Mouse (Mus musculus) limb, embryonic 15.5 days (tissue): ENCODE results near the gene Gsc. TPM values are rescaled to one million over a fixed set of nuclear protein-coding genes. Genes with fewer than 3 reads are reported as not detected.

Source experiments
- ATAC-seq: fragments of 200-750 bp; cut with Nextera tagmentation; 2 replicates; pipeline ENCODE4 v1.8.0; 2017; ENCODE audit warnings: low read depth, moderate TSS enrichment; ENCODE audit not compliant: insufficient number of reproducible peaks, low FRiP score, low TSS enrichment
- H3K27ac ChIP-seq: fragments of 300-500 bp; sonication (generic); 2 replicates; pipeline ENCODE4 v1.5.1; 2015; ENCODE audit warnings: moderate library complexity, mild to moderate bottlenecking, inconsistent platforms
- H3K27me3 ChIP-seq: fragments of 300-500 bp; sonication (generic); 2 replicates; pipeline ENCODE4 v1.6.1; 2015; ENCODE audit warnings: inconsistent platforms
- H3K36me3 ChIP-seq: fragments of 300-500 bp; sonication (generic); 2 replicates; pipeline ENCODE4 v1.6.1; 2015; ENCODE audit warnings: inconsistent platforms
- H3K4me1 ChIP-seq: fragments of 300-500 bp; sonication (generic); 2 replicates; pipeline ENCODE4 v1.6.1; 2015; ENCODE audit warnings: inconsistent platforms
- H3K4me2 ChIP-seq: fragments of 300-500 bp; sonication (generic); 2 replicates; pipeline ENCODE4 v1.6.1; 2015; ENCODE audit warnings: mild to moderate bottlenecking, inconsistent platforms
- H3K4me3 ChIP-seq: fragments of 300-500 bp; sonication (generic); 2 replicates; pipeline ENCODE4 v1.5.1; 2015; ENCODE audit warnings: mild to moderate bottlenecking, inconsistent platforms
- H3K9ac ChIP-seq: fragments of 300-500 bp; sonication (generic); 2 replicates; pipeline ENCODE4 v1.6.1; 2015; ENCODE audit warnings: inconsistent platforms
- H3K9me3 ChIP-seq: fragments of 300-500 bp; sonication (generic); 2 replicates; pipeline ENCODE4 v1.6.1; 2016; ENCODE audit warnings: inconsistent platforms
- WGBS: fragments of 180-500 bp; shearing (Covaris S2); methylation state at CpG from one replicate; pipeline ENCODE4 v1.1.7; 2015; 5-methylcytosine and 5-hydroxymethylcytosine counted together
- polyA plus RNA-seq: library from polyadenylated mRNA; unstranded; fragments of >200 nt; fragmentation: Nextera tagmentation; extraction: Ambion mirVana; gene quantifications from 2 replicates; pipeline ENCODE4 v1.2.1, GENCODE M21; 2015

The Gsc gene
- polyA plus RNA-seq: 4.2 and 7.2 TPM in 2 replicates

GRCm38 (mm10) chr12:104472601-104473424 is at the start of gene Gsc:
TSS of gene Gsc (minus strand) at chr12:104473330.
- peak; percentile 45 for ATAC-seq
- Histone ChIP-seq H3K27ac (peak within 1 kb of the TSS; percentile 67), H3K27me3 (peaks cover 87% of the 10 kb centered on the region), H3K36me3 (no peaks in the 10 kb centered on the region), H3K9ac (peak within 1 kb of the TSS; percentile 29), H3K9me3 (no peaks in the 10 kb centered on the region), H3K4me1 (peaks cover 32% of the 10 kb centered on the region), H3K4me2 (peak within 1 kb of the TSS; percentile 93), H3K4me3 (peak within 1 kb of the TSS; percentile 58)
- under 1% methylated on average over 92 of the region's 97 CpGs for WGBS

- no peaks in the 10 kb centered on the region for H3K36me3 ChIP-seq
- WGBS: 85% methylated on average over 5 of the region's 5 CpGs
- no peaks in the 10 kb centered on the region for H3K27me3 ChIP-seq
- no peaks in the 10 kb centered on the region for H3K9me3 ChIP-seq
- no peak overlapping the region for H3K4me3 ChIP-seq
- H3K4me1 ChIP-seq: no peaks in the 10 kb centered on the region
- ATAC-seq: no peak
- H3K9ac ChIP-seq: no peak overlapping the region
- no peak overlapping the region for H3K27ac ChIP-seq
- H3K4me2 ChIP-seq: no peak overlapping the region
Measured at GRCm38 (mm10) chr12:104519721-104520120, 46.6 kb upstream of the Gsc start.

GRCm38 (mm10) chr12:104507911-104508310 is 34.8 kb upstream of the Gsc start:
- Histone ChIP-seq H3K4me2 (no peak overlapping the region), H3K36me3 (no peaks in the 10 kb centered on the region), H3K27ac (no peak overlapping the region), H3K4me1 (no peaks in the 10 kb centered on the region), H3K9me3 (no peaks in the 10 kb centered on the region), H3K4me3 (no peak overlapping the region), H3K27me3 (0 out of 2 replicates have a peak, but pooled peaks cover 6% of the 10 kb centered on the region), H3K9ac (no peak overlapping the region)
- WGBS: 66% methylated on average over 7 of the region's 7 CpGs
- no peak for ATAC-seq

- Histone ChIP-seq H3K27ac (no peak overlapping the region), H3K9ac (no peak overlapping the region), H3K4me2 (no peak overlapping the region), H3K9me3 (no peaks in the 10 kb centered on the region), H3K27me3 (peaks cover 9% of the 10 kb centered on the region), H3K4me3 (no peak overlapping the region), H3K4me1 (no peaks in the 10 kb centered on the region), H3K36me3 (no peaks in the 10 kb centered on the region)
- ATAC-seq: no peak
- 30% methylated on average over 6 of the region's 6 CpGs for WGBS
Measured at GRCm38 (mm10) chr12:104492009-104492408, 18.9 kb upstream of the Gsc start.

- Histone ChIP-seq H3K27me3 (peaks cover 31% of the 10 kb centered on the region), H3K9ac (no peak overlapping the region), H3K36me3 (no peaks in the 10 kb centered on the region), H3K4me2 (no peak overlapping the region), H3K9me3 (no peaks in the 10 kb centered on the region), H3K4me1 (0 out of 2 replicates have a peak, but pooled peaks cover 4% of the 10 kb centered on the region), H3K27ac (no peak overlapping the region), H3K4me3 (no peak overlapping the region)
- 19% methylated on average over 8 of the region's 8 CpGs for WGBS
- no peak for ATAC-seq
Measured at GRCm38 (mm10) chr12:104486205-104486604, 13.1 kb upstream of the Gsc start.

GRCm38 (mm10) chr12:104485161-104485560 is 12.0 kb upstream of the Gsc start:
- no peak overlapping the region for H3K4me2 ChIP-seq

GRCm38 (mm10) chr12:104481007-104481406 is 7.9 kb upstream of the Gsc start:
- no peaks in the 10 kb centered on the region for H3K36me3 ChIP-seq
- H3K4me2 ChIP-seq: no peak overlapping the region
- no peak overlapping the region for H3K9ac ChIP-seq
- no peaks in the 10 kb centered on the region for H3K4me1 ChIP-seq
- H3K4me3 ChIP-seq: no peak overlapping the region
- ATAC-seq: no peak
- no peak overlapping the region for H3K27ac ChIP-seq
- H3K9me3 ChIP-seq: no peaks in the 10 kb centered on the region
- peaks cover 59% of the 10 kb centered on the region for H3K27me3 ChIP-seq
- 55% methylated on average over 10 of the region's 10 CpGs for WGBS

More at GRCm38 (mm10) chr12:104485161-104485560, 12.0 kb upstream of the Gsc start:
- Histone ChIP-seq H3K9ac (no peak overlapping the region), H3K9me3 (no peaks in the 10 kb centered on the region), H3K4me3 (no peak overlapping the region), H3K27ac (no peak overlapping the region), H3K36me3 (no peaks in the 10 kb centered on the region), H3K4me1 (0 out of 2 replicates have a peak, but pooled peaks cover 4% of the 10 kb centered on the region), H3K27me3 (peaks cover 36% of the 10 kb centered on the region)
- WGBS: 26% methylated on average over 3 of the region's 3 CpGs
- ATAC-seq: no peak

GRCm38 (mm10) chr12:104478193-104478592 is 5.1 kb upstream of the Gsc start:
- peaks cover 66% of the 10 kb centered on the region for H3K27me3 ChIP-seq

GRCm38 (mm10) chr12:104477501-104477900 is 4.4 kb upstream of the Gsc start:
- Histone ChIP-seq H3K4me2 (no peak overlapping the region), H3K27me3 (peaks cover 72% of the 10 kb centered on the region), H3K27ac (no peak overlapping the region), H3K4me3 (no peak overlapping the region), H3K4me1 (peaks cover 17% of the 10 kb centered on the region), H3K9me3 (no peaks in the 10 kb centered on the region), H3K36me3 (no peaks in the 10 kb centered on the region), H3K9ac (no peak overlapping the region)
- no peak for ATAC-seq
- 9% methylated on average over 7 of the region's 7 CpGs for WGBS

More at GRCm38 (mm10) chr12:104478193-104478592, 5.1 kb upstream of the Gsc start:
- Histone ChIP-seq H3K4me1 (peaks cover 10% of the 10 kb centered on the region), H3K36me3 (no peaks in the 10 kb centered on the region), H3K4me3 (no peak overlapping the region), H3K27ac (no peak overlapping the region), H3K9me3 (no peaks in the 10 kb centered on the region), H3K4me2 (no peak overlapping the region), H3K9ac (no peak overlapping the region)
- 11% methylated on average over 4 of the region's 4 CpGs for WGBS
- no peak for ATAC-seq

GRCm38 (mm10) chr12:104477066-104477465 is 3.9 kb upstream of the Gsc start:
- no peak overlapping the region for H3K4me3 ChIP-seq
- WGBS: 5% methylated on average over 12 of the region's 12 CpGs
- no peak overlapping the region for H3K9ac ChIP-seq
- H3K27ac ChIP-seq: no peak overlapping the region
- H3K4me2 ChIP-seq: no peak overlapping the region
- peaks cover 75% of the 10 kb centered on the region for H3K27me3 ChIP-seq
- H3K9me3 ChIP-seq: no peaks in the 10 kb centered on the region
- no peaks in the 10 kb centered on the region for H3K36me3 ChIP-seq
- peaks cover 22% of the 10 kb centered on the region for H3K4me1 ChIP-seq
- no peak for ATAC-seq

GRCm38 (mm10) chr12:104475946-104476345 is 2.8 kb upstream of the Gsc start:
- Histone ChIP-seq H3K9ac (no peak overlapping the region), H3K27me3 (peaks cover 83% of the 10 kb centered on the region), H3K4me3 (no peak overlapping the region), H3K9me3 (no peaks in the 10 kb centered on the region), H3K36me3 (no peaks in the 10 kb centered on the region), H3K4me2 (no peak overlapping the region), H3K27ac (no peak overlapping the region), H3K4me1 (peaks cover 32% of the 10 kb centered on the region)
- ATAC-seq: no peak
- WGBS: 8% methylated on average over 21 of the region's 21 CpGs
